Mouse (Mus musculus) limb, embryonic 14.5 days (tissue): ENCODE measurements around the gene Tmem95. TPM values are rescaled to one million over a fixed set of nuclear protein-coding genes. Genes with fewer than 3 reads are reported as not detected.

Source experiments
- ATAC-seq: fragments of 200-750 bp; cut with Nextera tagmentation; 2 replicates; pipeline ENCODE4 v1.8.0; 2017; ENCODE audit warnings: low read depth, moderate number of reproducible peaks, moderate TSS enrichment; ENCODE audit not compliant: low FRiP score
- DNase-seq: peaks from one replicate; pipeline ENCODE4 v3.0.0-alpha.2; 2015; ENCODE audit warnings: low spot score
- H3K27ac ChIP-seq: fragments of 300-500 bp; sonication (generic); replicated peaks from 2 replicates; pipeline ENCODE4 v1.5.1; 2014; ENCODE audit warnings: low read depth, mild to moderate bottlenecking, low read length, moderate library complexity, mixed read lengths
- H3K27me3 ChIP-seq: fragments of 300-500 bp; sonication (generic); 2 replicates; pipeline ENCODE4 v1.6.1; 2014; ENCODE audit warnings: low read length, mixed read lengths; ENCODE audit not compliant: control insufficient read depth, insufficient read depth
- H3K36me3 ChIP-seq: fragments of 300-500 bp; sonication (generic); 2 replicates; pipeline ENCODE4 v1.6.1; 2014; ENCODE audit warnings: mild to moderate bottlenecking, low read length, moderate library complexity, mixed read lengths; ENCODE audit not compliant: control insufficient read depth, insufficient read depth
- H3K4me1 ChIP-seq: fragments of 300-500 bp; sonication (generic); 2 replicates; pipeline ENCODE4 v1.6.1; 2014; ENCODE audit warnings: antibody characterized with exemption, low read length, mixed read lengths; ENCODE audit not compliant: control insufficient read depth, insufficient read depth
- H3K4me2 ChIP-seq: fragments of 300-500 bp; sonication (generic); replicated peaks from 2 replicates; pipeline ENCODE4 v1.6.1; 2014; ENCODE audit warnings: low read depth, mild to moderate bottlenecking, low read length, moderate library complexity; ENCODE audit not compliant: severe bottlenecking
- H3K4me3 ChIP-seq: fragments of 300-500 bp; sonication (generic); replicated peaks from 2 replicates; pipeline ENCODE4 v1.5.1; 2014; ENCODE audit warnings: low read length
- H3K9ac ChIP-seq: fragments of 300-500 bp; sonication (generic); 2 replicates; pipeline ENCODE4 v1.6.1; 2014; ENCODE audit warnings: mild to moderate bottlenecking, low read depth, low read length, moderate library complexity; ENCODE audit not compliant: severe bottlenecking
- H3K9me3 ChIP-seq: fragments of 300-500 bp; sonication (generic); 2 replicates; pipeline ENCODE4 v1.6.1; 2016; ENCODE audit warnings: low read length; ENCODE audit not compliant: control insufficient read depth
- POLR2A ChIP-seq: fragments of 200-500 bp; IDR thresholded peaks from 2 replicates; pipeline ENCODE4 v1.8.0; 2012; ENCODE audit warnings: inconsistent platforms, mild to moderate bottlenecking, moderate library complexity, borderline replicate concordance; ENCODE audit not compliant: insufficient read depth, insufficient read length; ENCODE audit errors: extremely low read depth
- WGBS: fragments of 180-500 bp; shearing (Covaris S2); extraction: QIAGEN DNeasy Blood & Tissue Kit; methylation state at CpG from one replicate; pipeline ENCODE4 v1.1.7; 2014; 5-methylcytosine and 5-hydroxymethylcytosine counted together
- polyA plus RNA-seq, 2 experiments: library from polyadenylated mRNA; depleted of rRNA in 1 of 2; stranded (reverse) in 1 of 2; unstranded in 1 of 2; fragments of >200 nt; fragmentation: Nextera tagmentation in 1 of 2; extraction: Ambion mirVana in 1 of 2; gene quantifications; 2 replicates each; pipeline versions ENCODE4 v1.2.1 to v1.2.3; 2012 to 2014

The Tmem95 gene
- polyA plus RNA-seq, 2 experiments, result not detected

DNA sequence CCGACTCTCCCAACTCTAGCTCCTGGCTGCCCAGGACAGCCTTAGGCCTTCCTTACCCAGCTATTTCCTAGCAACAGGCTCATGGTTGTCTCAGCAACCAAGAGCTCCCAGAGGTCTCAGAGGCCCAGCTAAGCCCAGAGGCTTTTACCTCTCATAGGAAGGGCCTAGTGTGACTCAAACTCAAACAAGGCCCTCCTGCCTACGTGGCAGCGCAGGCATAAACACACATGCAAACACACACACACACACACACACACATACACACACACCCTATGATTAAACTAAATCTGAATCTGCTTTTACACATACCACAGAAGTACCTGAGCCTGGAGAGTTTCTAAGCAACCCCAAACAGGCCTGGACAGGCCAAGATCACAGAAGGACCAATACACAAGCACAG is 581 bp upstream of the Tmem95 start:
- no peak for DNase-seq
- H3K9me3 ChIP-seq, result no peaks in the 10 kb centered on the region
- peaks cover 26% of the 10 kb centered on the region for H3K4me1 ChIP-seq
- H3K4me2 ChIP-seq, result 0 out of 2 replicates have a peak overlapping the region, but pooled peaks have one; percentile 5
- H3K4me3 ChIP-seq, result no peak overlapping the region
- TF ChIP-seq POLR2A, result no peak
- no peaks in the 10 kb centered on the region for H3K27me3 ChIP-seq
- H3K9ac ChIP-seq, result no peak overlapping the region
- 82% methylated on average over 3 of the region's 3 CpGs for WGBS
- no peak for ATAC-seq
- no peaks in the 10 kb centered on the region for H3K36me3 ChIP-seq
- H3K27ac ChIP-seq, result no peak overlapping the region

DNA sequence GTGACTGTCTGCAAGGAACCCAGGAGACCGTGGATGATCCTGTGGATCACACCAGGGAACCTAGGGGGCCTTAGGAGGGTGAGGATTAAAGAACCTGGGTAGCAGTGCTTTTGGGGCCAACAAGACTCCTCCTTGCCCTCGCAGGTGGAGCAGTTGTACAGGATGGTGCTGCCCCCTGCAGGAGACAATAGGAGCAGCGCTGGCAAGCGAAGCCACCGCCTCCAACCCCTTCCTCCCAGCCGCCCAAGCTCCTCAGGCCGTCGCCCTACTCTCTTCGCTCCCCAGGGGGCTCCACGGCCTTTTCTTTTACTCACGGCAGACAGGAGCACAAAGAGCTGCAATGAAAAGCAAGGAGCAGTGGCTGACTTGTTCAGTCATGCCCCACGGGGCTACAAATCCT is 951 bp downstream of the Tmem95 start:
- WGBS, result 1% methylated on average over 11 of the region's 12 CpGs
- DNase-seq (peak; percentile 81), ATAC-seq (no peak)
- 0 out of 2 replicates have a peak overlapping the region, but pooled peaks have one; percentile 38 for H3K27ac ChIP-seq
- peak overlapping the region; percentile 34 for H3K9ac ChIP-seq
- H3K4me2 ChIP-seq, result peak overlapping the region; percentile 27; the same call in 1 of the 2 replicates
- peak overlapping the region; percentile 19 for H3K4me3 ChIP-seq
- H3K27me3 ChIP-seq, result no peaks in the 10 kb centered on the region
- no peak for TF ChIP-seq POLR2A
- H3K4me1 ChIP-seq, result peaks cover 26% of the 10 kb centered on the region
- H3K36me3 ChIP-seq, result no peaks in the 10 kb centered on the region
- H3K9me3 ChIP-seq, result no peaks in the 10 kb centered on the region

- DNase-seq (peak; percentile 58), ATAC-seq (no peak)
- Histone ChIP-seq H3K4me3 (no peak overlapping the region), H3K36me3 (no peaks in the 10 kb centered on the region), H3K9me3 (no peaks in the 10 kb centered on the region), H3K9ac (no peak overlapping the region), H3K4me2 (no peak overlapping the region), H3K27me3 (no peaks in the 10 kb centered on the region), H3K4me1 (peaks cover 22% of the 10 kb centered on the region), H3K27ac (peak overlapping the region; percentile 38)
- 66% methylated on average over 7 of the region's 7 CpGs for WGBS
- no peak for TF ChIP-seq POLR2A
Observed at GRCm38 (mm10) chr11:69876186-69876585, 1.6 kb downstream of the Tmem95 start.

- Histone ChIP-seq H3K4me1 (peaks cover 7% of the 10 kb centered on the region; the same call in 1 of the 2 replicates), H3K9ac (no peak overlapping the region), H3K27ac (no peak overlapping the region), H3K36me3 (no peaks in the 10 kb centered on the region), H3K27me3 (no peaks in the 10 kb centered on the region), H3K4me3 (no peak overlapping the region), H3K9me3 (no peaks in the 10 kb centered on the region), H3K4me2 (no peak overlapping the region)
- ATAC-seq (no peak), DNase-seq (no peak)
- no peak for TF ChIP-seq POLR2A
- 75% methylated on average over 4 of the region's 4 CpGs for WGBS
Observed at GRCm38 (mm10) chr11:69872451-69872850, 5.4 kb downstream of the Tmem95 start.

- ATAC-seq (no peak), DNase-seq (no peak)
- H3K9me3 ChIP-seq, result no peaks in the 10 kb centered on the region
- H3K4me1 ChIP-seq, result peaks cover 5% of the 10 kb centered on the region; the same call in 1 of the 2 replicates
- no peak overlapping the region for H3K4me3 ChIP-seq
- no peak for TF ChIP-seq POLR2A
- H3K9ac ChIP-seq, result no peak overlapping the region
- 79% methylated on average over 7 of the region's 7 CpGs for WGBS
- H3K36me3 ChIP-seq, result no peaks in the 10 kb centered on the region
- no peak overlapping the region for H3K4me2 ChIP-seq
- H3K27ac ChIP-seq, result no peak overlapping the region
- no peaks in the 10 kb centered on the region for H3K27me3 ChIP-seq
Observed at GRCm38 (mm10) chr11:69871822-69872221, 6.0 kb downstream of the Tmem95 start.
